Mouse (Mus musculus) intestine, postnatal 0 days (tissue): Measurements from ENCODE around the gene Mmp25. TPM values are rescaled to one million over a fixed set of nuclear protein-coding genes. Genes with fewer than 3 reads are reported as not detected.

Experiments
- ATAC-seq: fragments of 200-750 bp; cut with Nextera tagmentation; 2 replicates; pipeline ENCODE4 v1.8.0; 2017; ENCODE audit warnings: mild to moderate bottlenecking, moderate TSS enrichment, moderate library complexity
- H3K27ac ChIP-seq: fragments of 300-500 bp; sonication (generic); 2 replicates; pipeline ENCODE4 v1.5.1; 2014; ENCODE audit warnings: mild to moderate bottlenecking, low read depth, low read length, moderate library complexity
- H3K27me3 ChIP-seq: fragments of 300-500 bp; sonication (generic); replicated peaks from 2 replicates; pipeline ENCODE4 v1.6.1; 2014; ENCODE audit warnings: low read length, mixed read lengths; ENCODE audit not compliant: control insufficient read depth, insufficient read depth
- H3K36me3 ChIP-seq: fragments of 300-500 bp; sonication (generic); 2 replicates; pipeline ENCODE4 v1.6.1; 2014; ENCODE audit warnings: mild to moderate bottlenecking, moderate library complexity; ENCODE audit not compliant: control insufficient read depth, insufficient read depth
- H3K4me1 ChIP-seq: fragments of 300-500 bp; sonication (generic); replicated peaks from 2 replicates; pipeline ENCODE4 v1.6.1; 2014; ENCODE audit warnings: antibody characterized with exemption, low read length, mixed read lengths; ENCODE audit not compliant: control insufficient read depth, insufficient read depth
- H3K4me2 ChIP-seq: fragments of 300-500 bp; sonication (generic); replicated peaks from 2 replicates; pipeline ENCODE4 v1.6.1; 2014; ENCODE audit warnings: low read depth, mild to moderate bottlenecking, moderate library complexity
- H3K4me3 ChIP-seq: fragments of 300-500 bp; sonication (generic); 2 replicates; pipeline ENCODE4 v1.5.1; 2014; ENCODE audit warnings: low read depth, low read length
- H3K9ac ChIP-seq: fragments of 300-500 bp; sonication (generic); 2 replicates; pipeline ENCODE4 v1.6.1; 2014; ENCODE audit warnings: mild to moderate bottlenecking, low read depth, low read length
- H3K9me3 ChIP-seq: fragments of 300-500 bp; sonication (generic); 2 replicates; pipeline ENCODE4 v1.6.1; 2016; ENCODE audit warnings: mixed run types; ENCODE audit not compliant: control insufficient read depth
- CTCF ChIP-seq: sonication (generic); IDR thresholded peaks from 2 replicates; pipeline ENCODE4 v1.5.1; 2016; ENCODE audit warnings: low read depth, mild to moderate bottlenecking, control low read depth, antibody characterized with exemption, moderate library complexity
- WGBS: fragments of 180-500 bp; shearing (Covaris S2); extraction: QIAGEN DNeasy Blood & Tissue Kit; methylation state at CpG from one replicate; pipeline ENCODE4 v1.1.7; 2014; 5-methylcytosine and 5-hydroxymethylcytosine counted together
- polyA plus RNA-seq: library from polyadenylated mRNA; unstranded; fragments of >200 nt; fragmentation: Nextera tagmentation; extraction: Ambion mirVana; gene quantifications from 2 replicates; pipeline ENCODE4 v1.2.1, GENCODE M21; 2015

Gene Mmp25
- polyA plus RNA-seq, 1 experiment from 2014 or later = 0.13 TPM

DNA sequence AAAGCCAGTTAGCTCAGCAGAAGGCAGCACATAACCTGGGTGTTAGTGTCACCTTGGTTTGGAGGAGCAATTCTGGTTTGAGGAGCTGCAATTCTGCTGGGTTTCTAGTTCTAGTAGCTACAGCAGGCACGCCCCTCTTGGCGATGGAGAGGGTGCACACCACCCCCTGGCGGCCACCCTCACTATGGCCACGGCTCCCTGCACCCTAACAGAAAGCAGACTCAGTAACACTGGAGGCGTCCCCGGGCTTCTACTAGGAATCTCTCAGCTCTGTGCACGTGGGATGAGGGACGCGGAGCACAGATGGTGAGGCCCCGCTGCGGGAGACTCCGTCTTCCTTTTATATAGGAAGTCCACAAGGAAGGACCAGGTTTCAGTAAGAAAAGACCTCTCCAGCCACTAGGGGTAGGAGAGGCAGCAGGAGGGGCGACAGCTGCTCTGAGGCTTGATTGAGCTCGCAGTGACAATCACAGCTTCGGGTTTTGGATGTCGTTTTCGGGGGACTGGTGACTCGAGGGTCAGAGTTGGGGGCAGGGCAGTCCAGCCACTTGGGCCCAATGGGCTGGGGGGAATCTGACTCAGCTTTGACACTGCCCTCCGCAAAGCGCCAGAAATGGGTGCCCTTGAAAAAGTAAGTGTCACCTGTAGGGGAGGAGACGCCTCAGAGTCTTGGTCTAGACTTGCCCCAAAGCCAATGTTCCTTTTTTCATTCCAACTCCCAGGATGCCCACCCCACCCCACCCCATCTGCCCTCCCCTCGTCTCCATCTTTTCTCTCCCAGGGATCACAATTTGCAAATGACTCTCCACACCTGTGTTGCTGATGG, 14.7 kb downstream of the Mmp25 start:
- Histone ChIP-seq H3K4me3 (no peak overlapping the region), H3K9ac (no peak overlapping the region), H3K4me1 (no peaks in the 10 kb centered on the region), H3K27me3 (no peaks in the 10 kb centered on the region), H3K36me3 (no peaks in the 10 kb centered on the region), H3K9me3 (no peaks in the 10 kb centered on the region), H3K27ac (no peak overlapping the region), H3K4me2 (peak overlapping the region; percentile 46)
- TF ChIP-seq CTCF = peak; percentile 93
- peak; percentile 80 for ATAC-seq
- WGBS = 11% methylated on average over 22 of the region's 22 CpGs

DNA sequence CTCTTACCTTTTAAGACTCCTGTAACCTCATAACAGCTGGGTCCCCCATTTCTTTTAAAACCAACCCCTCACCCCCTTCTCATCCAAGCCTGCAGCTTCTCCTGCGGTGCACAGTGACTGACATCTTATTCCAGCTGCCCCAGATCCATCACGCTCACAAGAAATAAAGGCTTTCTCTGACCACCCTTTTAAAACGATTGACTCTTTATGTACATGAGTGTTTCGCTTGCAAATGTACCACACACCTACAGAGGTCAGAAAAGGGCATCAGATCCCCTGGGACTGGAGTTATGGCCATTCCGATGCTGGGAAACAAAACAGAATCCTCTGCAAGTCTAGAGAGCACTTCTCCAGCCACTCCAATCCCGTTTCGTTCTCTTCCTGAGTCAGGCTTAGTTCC, 17.3 kb downstream of the Mmp25 start:
- no peak overlapping the region for H3K9ac ChIP-seq
- whole genome bisulfite sequencing = 44% methylated on average over 7 of the region's 7 CpGs
- H3K27me3 ChIP-seq = no peaks in the 10 kb centered on the region

DNA sequence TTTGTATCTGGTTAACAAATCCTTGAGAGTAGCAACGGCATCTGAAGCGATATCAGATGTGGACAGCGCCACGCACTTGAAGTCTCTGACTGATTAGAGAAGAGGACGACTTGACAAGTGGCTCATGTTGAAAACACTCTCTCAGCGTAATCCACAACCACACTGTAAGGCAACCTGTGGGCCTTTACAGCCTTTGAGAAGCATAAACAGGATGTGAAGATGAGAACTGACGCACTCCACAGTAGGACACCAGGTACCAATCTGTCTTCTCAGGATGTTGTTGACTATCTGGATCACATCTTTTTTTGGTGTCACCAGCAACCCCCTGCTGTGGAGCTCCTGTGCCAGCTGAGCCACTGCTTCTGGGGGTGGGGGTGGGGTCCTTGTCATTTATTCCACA, 24.7 kb downstream of the Mmp25 start:
- no peak overlapping the region for H3K9ac ChIP-seq
- no peak overlapping the region for H3K27ac ChIP-seq
- 67% methylated on average over 7 of the region's 7 CpGs for WGBS
- peaks cover 3% of the 10 kb centered on the region; the same call in 1 of the 2 replicates for H3K27me3 ChIP-seq
- H3K36me3 ChIP-seq = no peaks in the 10 kb centered on the region
- H3K4me1 ChIP-seq = no peaks in the 10 kb centered on the region
- no peak for TF ChIP-seq CTCF
- ATAC-seq = no peak
- no peak overlapping the region for H3K4me2 ChIP-seq
- no peaks in the 10 kb centered on the region for H3K9me3 ChIP-seq
- H3K4me3 ChIP-seq = no peak overlapping the region

More for the DNA sequence above, 17.3 kb downstream of the Mmp25 start:
- Histone ChIP-seq H3K4me3 (no peak overlapping the region), H3K36me3 (no peaks in the 10 kb centered on the region), H3K4me2 (no peak overlapping the region), H3K9me3 (no peaks in the 10 kb centered on the region), H3K4me1 (no peaks in the 10 kb centered on the region), H3K27ac (no peak overlapping the region)
- TF ChIP-seq CTCF = no peak
- no peak for ATAC-seq

DNA sequence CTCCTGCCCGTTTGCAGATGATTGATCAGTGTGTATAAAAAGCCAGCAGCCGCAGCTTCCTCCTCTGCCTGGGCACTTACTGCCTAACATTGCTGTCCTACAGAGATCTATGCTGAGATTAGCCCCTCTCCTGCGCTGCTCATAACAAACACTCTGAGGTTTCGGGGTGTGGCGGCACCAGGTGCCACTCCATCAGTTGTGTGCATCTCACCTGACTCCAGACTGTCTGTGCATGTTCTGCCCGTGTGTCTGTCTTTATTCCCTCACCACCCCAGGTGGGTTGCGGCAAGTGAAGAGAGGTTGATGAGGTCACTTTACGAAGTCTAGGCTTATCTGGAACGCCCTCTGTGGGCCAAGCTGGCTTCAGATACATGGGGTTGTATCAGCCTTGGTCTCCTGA, 28.0 kb downstream of the Mmp25 start:
- Histone ChIP-seq H3K4me2 (no peak overlapping the region), H3K27me3 (peaks cover 3% of the 10 kb centered on the region; the same call in 1 of the 2 replicates), H3K36me3 (no peaks in the 10 kb centered on the region), H3K4me1 (no peaks in the 10 kb centered on the region), H3K27ac (no peak overlapping the region), H3K9ac (no peak overlapping the region), H3K4me3 (no peak overlapping the region), H3K9me3 (no peaks in the 10 kb centered on the region)
- no peak for ATAC-seq
- 34% methylated on average over 9 of the region's 9 CpGs for WGBS
- no peak for TF ChIP-seq CTCF

DNA sequence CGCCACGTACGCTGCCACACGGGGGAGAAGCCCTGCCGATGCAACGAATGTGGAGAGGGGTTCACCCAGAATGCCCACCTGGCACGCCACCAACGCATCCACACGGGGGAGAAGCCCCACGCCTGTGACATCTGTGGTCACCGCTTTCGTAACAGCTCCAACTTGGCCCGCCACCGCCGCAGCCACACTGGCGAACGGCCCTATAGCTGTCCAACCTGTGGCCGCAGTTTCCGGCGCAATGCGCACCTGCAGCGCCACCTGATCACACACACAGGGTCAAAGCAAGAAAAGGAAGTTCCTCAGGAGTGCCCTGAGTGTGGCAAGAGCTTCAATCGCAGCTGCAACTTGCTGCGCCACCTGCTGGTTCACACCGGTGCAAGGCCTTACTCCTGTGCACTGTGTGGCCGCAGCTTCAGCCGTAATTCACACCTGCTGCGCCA, 34.7 kb downstream of the Mmp25 start:
- WGBS = 78% methylated on average over 27 of the region's 28 CpGs
- Histone ChIP-seq H3K36me3 (no peaks in the 10 kb centered on the region), H3K4me3 (no peak overlapping the region), H3K27me3 (no peaks in the 10 kb centered on the region), H3K4me2 (no peak overlapping the region), H3K9ac (no peak overlapping the region), H3K27ac (no peak overlapping the region), H3K9me3 (no peaks in the 10 kb centered on the region), H3K4me1 (no peaks in the 10 kb centered on the region)
- peak; percentile 89 for TF ChIP-seq CTCF
- peak; percentile 69 for ATAC-seq

DNA sequence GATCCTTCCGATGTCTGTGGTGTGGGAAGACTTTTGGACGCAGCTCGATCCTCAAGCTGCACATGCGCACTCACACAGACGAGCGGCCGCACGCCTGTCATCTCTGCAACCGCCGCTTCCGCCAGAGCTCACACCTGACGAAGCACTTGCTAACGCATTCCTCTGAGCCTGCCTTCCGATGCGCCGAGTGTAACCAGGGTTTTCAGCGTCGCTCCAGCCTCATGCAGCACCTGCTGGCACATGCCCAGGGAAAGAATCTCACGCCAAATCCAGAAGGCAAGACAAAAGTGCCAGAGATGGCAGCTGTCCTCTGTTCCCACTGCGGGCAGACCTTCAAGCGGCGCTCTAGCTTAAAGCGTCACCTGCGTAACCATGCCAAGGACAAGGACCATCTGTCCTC, 35.5 kb downstream of the Mmp25 start:
- TF ChIP-seq CTCF = no peak
- no peak overlapping the region for H3K9ac ChIP-seq
- H3K36me3 ChIP-seq = no peaks in the 10 kb centered on the region
- ATAC-seq = no peak
- no peaks in the 10 kb centered on the region for H3K27me3 ChIP-seq
- no peak overlapping the region for H3K4me2 ChIP-seq
- H3K4me1 ChIP-seq = no peaks in the 10 kb centered on the region
- no peak overlapping the region for H3K27ac ChIP-seq
- WGBS = 92% methylated on average over 24 of the region's 24 CpGs
- H3K9me3 ChIP-seq = no peaks in the 10 kb centered on the region
- no peak overlapping the region for H3K4me3 ChIP-seq
